ENCODE assay signal across 9 mouse cellular contexts in the genomic region with DNA sequence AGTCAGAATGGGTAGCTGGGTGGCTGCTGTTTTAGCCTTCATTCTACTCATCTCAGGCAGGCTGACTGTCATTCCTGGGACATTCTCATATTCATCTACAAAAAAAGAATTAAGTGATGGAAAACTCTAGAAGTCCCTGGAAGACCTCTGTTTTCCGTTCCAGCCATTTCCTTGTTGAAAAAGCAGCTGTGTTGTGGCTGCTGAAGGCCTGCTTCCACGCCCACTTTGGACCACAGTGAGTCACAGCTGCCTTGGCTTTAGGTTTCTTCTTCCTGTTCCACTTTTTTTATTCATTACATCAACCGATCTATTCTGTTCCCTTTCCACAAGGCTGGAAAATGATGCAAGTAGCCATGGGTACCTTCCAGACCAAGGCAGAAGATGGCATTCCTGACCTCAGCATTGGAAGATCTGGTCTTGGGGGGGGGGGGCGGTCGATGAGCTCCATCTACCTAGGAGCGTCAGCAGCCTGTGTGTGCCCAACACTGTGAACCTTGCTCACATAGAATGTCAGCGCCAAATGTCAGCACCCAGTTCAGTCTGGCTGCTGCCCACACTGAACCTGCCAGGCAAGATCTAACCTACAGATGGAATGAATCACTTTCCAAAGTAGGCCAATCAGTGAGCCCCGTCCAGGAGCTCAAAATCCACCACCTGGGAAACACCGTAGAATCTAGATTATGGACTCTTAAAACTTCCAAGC. TPM values are rescaled to one million over a fixed set of nuclear protein-coding genes. Genes with fewer than 3 reads are reported as not detected.
A peak's percentile ranks its signal among the peaks of the same experiment; 100 is the strongest.
DNase-seq lines count a peak whose midpoint lies in the region; ATAC-seq lines count a peak whose summit lies in the region.
"Had no signal": no experiment of that assay in that cellular context is flagged by ENCODE, and none has a peak within 500 bp of the region (broad histone marks: within the 10 kb centered on the region; RNA-seq: fewer than 3 reads in every experiment).

No protein-coding gene starts in this region.

- H3K9ac ChIP-seq in kidney, embryonic 15.5 days: no peak overlapping the region
- H3K9ac ChIP-seq in heart, embryonic 12.5 days: no peak overlapping the region
- H3K9ac ChIP-seq: forebrain, postnatal 0 days had no signal

- no peaks in the 10 kb centered on the region for H3K27me3 ChIP-seq in kidney, embryonic 15.5 days
- no peaks in the 10 kb centered on the region for H3K27me3 ChIP-seq in heart, embryonic 12.5 days (replicated peaks)

- peaks cover 3% of the 10 kb centered on the region; the same call in 1 of the 2 replicates for H3K4me1 ChIP-seq in kidney, embryonic 15.5 days
- H3K4me1 ChIP-seq in heart, embryonic 12.5 days (replicated peaks): peaks cover 62% of the 10 kb centered on the region

- peaks cover 4% of the 10 kb centered on the region for H3K36me3 ChIP-seq in kidney, embryonic 15.5 days
- H3K36me3 ChIP-seq in heart, embryonic 12.5 days: peaks cover 18% of the 10 kb centered on the region

- DNase-seq in kidney, postnatal 14 days: peak; percentile 53
- DNase-seq in T-cell, adult 2 months (ENCODE audit: low spot score): peak; percentile 62
- no peak for DNase-seq in spleen, adult 12 weeks (ENCODE audit: low spot score)
- DNase-seq: forebrain, postnatal 0 days had no signal

- no peak overlapping the region for H3K27ac ChIP-seq in kidney, embryonic 15.5 days
- H3K27ac ChIP-seq in heart, embryonic 12.5 days (ENCODE audit: poor library complexity, severe bottlenecking): peak overlapping the region; percentile 26; the same call in 1 of the 2 replicates

- H3K9me3 ChIP-seq in kidney, embryonic 15.5 days (replicated peaks): no peaks in the 10 kb centered on the region
- no peaks in the 10 kb centered on the region for H3K9me3 ChIP-seq in heart, embryonic 12.5 days (replicated peaks)

- WGBS in kidney, embryonic 15.5 days: 85% methylated on average over 9 of the region's 9 CpGs
- 55% methylated on average over 9 of the region's 9 CpGs for WGBS in heart, embryonic 12.5 days

- ATAC-seq in kidney, embryonic 15.5 days (replicated peaks; ENCODE audit: low FRiP score): no peak
- ATAC-seq in heart, embryonic 12.5 days (ENCODE audit: insufficient number of reproducible peaks, low FRiP score): no peak
- peak; percentile 51 for ATAC-seq in megakaryocyte, adult 5-6 weeks (ENCODE audit: poor library complexity, severe bottlenecking)
- no peak for ATAC-seq in cerebellum, adult (ENCODE audit: insufficient number of reproducible peaks, low FRiP score, low TSS enrichment)
- no peak for ATAC-seq in erythroblast, adult 5-6 weeks (replicated peaks; ENCODE audit: low FRiP score, poor library complexity, severe bottlenecking)
- ATAC-seq: forebrain, postnatal 0 days had no signal

- no peak overlapping the region for H3K4me3 ChIP-seq in kidney, embryonic 15.5 days (replicated peaks)
- H3K4me3 ChIP-seq in heart, embryonic 12.5 days: no peak overlapping the region

- no peak overlapping the region for H3K4me2 ChIP-seq in kidney, embryonic 15.5 days
- no peak overlapping the region for H3K4me2 ChIP-seq in heart, embryonic 12.5 days

RNA-seq across cellular contexts. Expression of a gene that starts 31.4 kb away (rescaled TPM):
- polyA plus RNA-seq in kidney, embryonic 15.5 days (2015; fragmentation: Nextera tagmentation; extraction: Ambion mirVana): 61.4 and 68.2 TPM in 2 replicates
- 45.8 and 51.8 TPM in 2 replicates for polyA plus RNA-seq in heart, embryonic 12.5 days (2016; fragmentation: Nextera tagmentation; extraction: Ambion mirVana)
- total RNA-seq in megakaryocyte, adult 5-6 weeks (2015): 28.7 and 31.0 TPM in 2 replicates
- 23.1 and 24.5 TPM in 2 replicates for total RNA-seq in megakaryocyte, adult 5-6 weeks (2017)
- 10.8 and 13.6 TPM in 2 replicates for total RNA-seq in erythroblast, adult 5-6 weeks (2015; ENCODE audit: low replicate concordance)
- 10.9 and 12.4 TPM in 2 replicates for total RNA-seq in erythroblast, adult 5-6 weeks (2017; ENCODE audit: low replicate concordance)

RNA-seq across cellular contexts. Expression of a gene that starts 46.3 kb away (rescaled TPM):
- 5.2 and 6.8 TPM in 2 replicates for polyA plus RNA-seq in kidney, embryonic 15.5 days (2015; fragmentation: Nextera tagmentation; extraction: Ambion mirVana)
- 6.5 and 8.8 TPM in 2 replicates for polyA plus RNA-seq in heart, embryonic 12.5 days (2016; fragmentation: Nextera tagmentation; extraction: Ambion mirVana)
- total RNA-seq in megakaryocyte, adult 5-6 weeks (2015): 3.4 and 4.6 TPM in 2 replicates
- 4.1 and 4.8 TPM in 2 replicates for total RNA-seq in megakaryocyte, adult 5-6 weeks (2017)
- total RNA-seq in erythroblast, adult 5-6 weeks (2015; ENCODE audit: low replicate concordance): 92.8 and 106 TPM in 2 replicates
- 97.3 and 107 TPM in 2 replicates for total RNA-seq in erythroblast, adult 5-6 weeks (2017; ENCODE audit: low replicate concordance)

Comparison
In these comparisons a context has a peak if more than half of its experiments do, and no peak if none do; other contexts are left out.
1. RNA of a gene that starts 46.3 kb away (total RNA-seq): 92.8 to 107 TPM in erythroblast, adult 5-6 weeks; 3.4 to 4.8 TPM in megakaryocyte, adult 5-6 weeks; every median in the first group is over 10 times any median in the second.